Mouse (Mus musculus) left cerebral cortex, adult 9 months (tissue): Measurements from ENCODE around the gene Zkscan5.
"Not testable (repeated sequence)": the region's sequence is repeated elsewhere in the genome, so short reads cannot be mapped to it uniquely, and the experiment has no call there.

Source experiments
- DNase-seq, 2 experiments: peaks; one replicate each; pipeline ENCODE4 v3.0.0; 2022; ENCODE audit warnings: low spot score in 2 of 2

Zkscan5 gene

DNA sequence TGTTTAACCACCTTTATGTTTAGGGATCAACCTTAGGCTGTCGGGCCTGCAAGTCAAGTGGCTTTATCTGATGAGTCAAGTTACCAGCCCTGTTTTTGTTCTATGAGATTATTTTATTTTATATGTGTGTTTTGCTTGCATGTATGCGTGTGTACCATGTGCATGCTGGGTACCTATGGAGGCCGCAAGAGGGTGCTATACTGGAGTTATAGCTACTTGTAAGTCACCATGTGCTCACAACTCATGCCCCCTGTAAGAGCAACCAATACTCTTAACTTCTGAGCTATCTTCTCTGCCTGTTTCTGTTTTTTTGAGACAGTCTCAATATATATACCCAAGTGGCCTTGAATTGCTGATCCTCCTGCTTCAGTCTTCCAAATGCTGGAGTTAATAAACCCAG lies 9.1 kb downstream of the Zkscan5 start:
- DNase-seq = no peak

DNA sequence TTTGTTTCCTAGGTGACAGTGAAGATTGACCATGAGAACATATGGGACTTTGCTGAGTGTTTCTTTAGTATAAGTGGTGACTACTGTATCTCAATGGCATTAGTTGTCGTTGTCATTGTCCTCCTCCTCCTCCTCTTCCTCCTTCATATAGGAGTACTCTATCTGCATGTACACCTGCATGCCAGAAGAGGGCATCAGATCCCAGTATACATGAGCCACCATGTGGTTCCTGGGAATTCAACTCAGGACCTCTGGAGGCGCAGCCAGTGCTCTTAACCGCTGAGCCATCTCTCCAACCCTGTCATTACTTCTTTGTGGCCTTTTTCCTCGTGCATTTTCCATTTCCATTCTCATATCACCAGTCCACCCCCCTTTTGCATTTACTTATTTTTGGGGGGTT lies 10.3 kb downstream of the Zkscan5 start:
- DNase-seq = no peak

DNA sequence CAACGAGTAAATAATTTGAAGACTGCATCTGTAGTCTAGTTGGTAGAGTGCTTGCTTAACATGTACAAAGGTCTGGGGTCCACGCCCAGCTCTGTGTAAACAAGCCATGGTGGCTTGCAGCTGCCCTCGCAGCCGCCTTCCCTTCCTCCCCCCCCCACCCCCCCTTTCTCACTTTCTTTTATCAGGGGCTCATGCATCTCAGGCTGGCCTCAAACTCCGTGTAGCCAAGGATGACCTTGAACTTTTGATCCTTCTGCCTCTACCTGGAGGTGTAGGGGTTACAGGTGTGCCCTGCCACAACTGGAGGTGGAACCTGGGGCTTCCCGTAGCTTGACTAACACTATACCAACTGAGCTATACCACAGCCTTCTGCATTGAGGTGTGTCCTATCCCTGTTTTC lies 13.4 kb downstream of the Zkscan5 start:
- DNase-seq = no peak

DNA sequence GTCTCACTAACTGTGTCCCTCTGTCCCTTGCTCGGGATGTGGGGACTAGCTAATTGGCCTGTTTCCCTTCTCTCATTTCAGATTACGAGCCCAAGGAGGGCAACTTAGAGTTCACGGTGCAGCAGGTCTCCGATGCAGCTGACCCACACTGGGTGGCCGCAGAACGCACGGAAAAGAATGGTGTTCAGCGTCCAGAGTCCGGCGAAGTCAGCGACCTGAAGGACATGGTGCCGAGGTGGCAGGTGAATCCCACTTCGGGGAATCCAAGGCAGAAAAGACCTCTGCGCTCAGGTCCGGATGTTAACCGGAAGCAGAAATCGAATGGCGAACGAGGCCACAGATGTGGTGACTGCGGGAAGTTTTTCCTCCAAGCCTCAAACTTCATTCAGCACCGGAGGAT lies 13.8 kb downstream of the Zkscan5 start:
- DNase-seq = no peak

DNA sequence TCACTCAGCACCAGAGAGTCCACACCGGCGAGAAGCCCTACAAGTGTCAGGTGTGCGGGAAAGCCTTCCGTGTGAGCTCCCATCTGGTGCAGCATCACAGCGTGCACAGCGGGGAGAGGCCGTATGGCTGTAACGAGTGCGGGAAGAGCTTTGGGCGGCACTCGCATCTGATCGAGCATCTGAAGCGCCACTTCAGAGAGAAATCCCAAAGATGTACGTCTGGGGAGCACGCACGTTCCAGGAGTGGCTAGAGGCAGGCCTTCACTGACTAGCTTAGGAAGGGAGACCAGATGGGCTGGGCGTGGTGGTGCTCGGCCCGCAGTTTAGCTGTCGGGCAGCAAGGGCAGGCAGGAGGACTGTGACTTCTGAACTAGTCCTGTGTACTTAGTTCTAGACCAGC lies 14.3 kb downstream of the Zkscan5 start:
- DNase-seq = no peak

DNA sequence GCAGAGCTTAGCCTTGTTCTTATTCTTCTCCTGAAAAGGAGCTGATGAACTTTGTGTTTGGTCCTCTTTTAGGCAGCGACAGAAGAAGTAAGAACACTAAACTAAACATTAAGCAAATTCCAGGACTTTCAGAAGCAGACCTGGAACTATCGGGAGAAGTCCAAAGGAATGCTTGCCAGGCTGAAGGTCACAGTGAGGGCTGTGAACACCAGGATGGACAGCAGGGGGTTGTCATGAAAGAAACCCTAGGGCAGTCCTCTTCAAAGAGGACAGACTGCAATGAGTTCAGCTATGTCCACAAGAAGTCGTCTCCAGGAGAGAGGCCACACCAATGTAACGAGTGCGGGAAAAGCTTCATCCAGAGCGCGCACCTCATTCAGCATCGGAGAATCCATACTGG lies 15.6 kb downstream of the Zkscan5 start:
- DNase-seq = no peak

DNA sequence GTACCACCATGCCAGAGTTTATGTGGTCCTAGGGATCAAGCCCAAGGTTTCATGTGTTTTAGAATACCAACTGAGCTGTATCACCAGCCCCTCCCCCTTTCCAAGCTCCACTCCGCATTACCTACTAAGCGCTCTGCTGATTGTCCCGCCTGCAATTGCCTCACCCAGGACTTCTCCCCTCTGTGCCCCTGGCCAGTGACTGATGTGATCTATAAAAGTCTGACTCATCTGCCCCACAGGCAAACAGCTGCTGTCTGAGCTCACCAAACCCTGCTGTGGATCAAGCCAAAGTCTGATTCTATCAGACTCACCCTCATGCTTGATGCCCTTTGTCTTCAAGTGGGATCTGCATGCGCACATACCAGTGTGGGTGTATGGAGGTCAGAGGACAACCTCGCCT lies 18.5 kb downstream of the Zkscan5 start:
- no peak for DNase-seq

DNA sequence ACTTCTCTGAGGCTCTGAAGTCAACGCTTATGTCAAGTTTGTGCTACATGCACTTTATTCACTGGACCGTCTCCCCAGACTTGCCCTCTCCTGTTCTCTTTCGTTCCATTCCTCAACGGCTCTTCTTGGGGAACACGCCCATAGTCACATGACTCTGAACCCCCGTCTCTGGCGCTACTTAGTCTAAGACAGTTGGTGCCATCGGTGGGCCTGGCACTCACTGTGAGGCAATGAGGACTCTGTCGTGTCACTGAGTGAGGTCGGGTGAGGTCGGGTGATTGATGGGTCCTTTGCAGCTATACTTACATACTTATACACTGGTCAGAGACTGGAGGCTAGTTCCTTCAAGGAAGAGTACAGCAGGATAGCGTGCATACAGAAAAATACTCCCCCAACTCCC lies 19.0 kb downstream of the Zkscan5 start:
- no peak for DNase-seq

DNA sequence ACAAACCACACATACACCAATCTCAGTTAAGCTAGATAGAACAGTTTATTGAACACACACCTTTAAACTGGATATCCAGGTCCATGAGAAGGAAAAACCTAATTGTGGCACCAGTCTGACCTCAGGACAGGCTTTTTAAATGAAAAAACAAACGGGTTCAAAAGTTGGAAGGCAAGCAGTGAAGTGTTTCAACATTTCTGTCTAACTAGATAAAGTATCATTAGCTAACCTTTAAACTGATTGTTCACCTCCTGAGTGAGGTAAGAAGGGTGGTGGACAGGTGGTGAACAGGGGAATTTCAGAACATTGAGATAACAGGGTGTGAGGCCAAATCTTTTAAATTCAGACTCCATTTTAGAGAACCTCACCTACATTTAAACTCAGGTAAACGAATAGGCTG lies 22.1 kb downstream of the Zkscan5 start:
- no peak for DNase-seq

DNA sequence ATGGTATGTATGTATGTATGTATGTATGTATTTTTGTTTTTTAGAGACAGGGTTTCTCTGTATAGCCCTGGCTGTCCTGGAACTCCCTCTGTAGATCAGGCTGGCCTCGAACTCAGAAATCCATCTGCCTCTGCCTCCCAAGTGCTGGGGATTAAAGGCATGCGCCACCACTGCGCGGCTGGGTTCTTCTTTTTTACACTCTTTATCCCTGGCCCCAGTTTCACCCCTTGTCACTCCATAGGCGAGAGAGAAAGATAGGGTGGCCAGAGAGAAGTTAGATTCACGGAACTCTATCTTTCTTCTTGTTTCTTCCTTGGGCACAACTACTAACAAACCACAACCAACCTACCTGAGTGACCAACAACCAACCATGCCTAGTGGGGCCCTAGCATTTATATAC lies 24.9 kb downstream of the Zkscan5 start:
- not testable (repeated sequence) for DNase-seq

DNA sequence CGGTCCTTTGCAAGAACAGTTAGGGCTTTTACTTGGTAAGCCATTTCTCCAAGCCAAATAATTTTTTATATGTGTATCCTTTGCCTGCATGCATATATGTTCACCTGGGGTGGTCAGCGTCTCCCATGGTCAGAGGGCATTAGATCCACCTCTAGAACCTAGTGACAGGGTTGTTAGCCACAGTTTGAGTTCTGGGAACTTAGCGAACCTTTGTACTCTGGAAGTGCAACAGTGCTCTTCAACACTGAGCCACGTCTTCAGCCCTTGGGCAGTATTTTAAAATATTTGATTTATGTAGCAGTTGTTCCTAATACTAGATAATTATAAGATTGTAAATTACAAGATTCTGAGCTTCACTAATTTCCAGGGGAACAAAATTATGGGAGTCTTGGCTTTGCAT lies 26.3 kb downstream of the Zkscan5 start:
- DNase-seq = no peak

DNA sequence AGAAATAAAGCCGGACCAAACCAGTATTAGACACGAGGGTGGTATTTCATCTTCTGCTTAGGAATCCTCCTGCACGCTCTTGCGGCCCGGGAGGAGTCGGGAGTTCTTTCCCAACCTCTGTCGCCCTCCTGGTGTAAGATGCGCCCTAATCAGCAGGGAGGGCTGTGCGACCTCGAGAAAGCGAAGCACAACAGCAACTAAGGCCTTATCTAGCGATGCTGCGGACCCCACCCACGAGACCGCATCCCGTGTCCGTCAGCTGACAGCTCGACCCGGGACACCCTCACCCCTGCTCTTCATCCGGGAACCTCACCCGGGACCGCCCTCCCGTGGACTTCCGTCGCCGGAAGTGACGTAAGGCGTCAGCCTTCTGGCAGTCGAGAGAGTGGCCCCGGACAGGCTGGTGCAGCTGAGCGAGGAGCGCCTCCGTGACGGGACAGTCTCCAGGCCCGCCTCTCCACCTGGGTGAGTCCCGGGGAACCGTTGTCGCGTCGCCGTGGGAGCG lies 27.1 kb downstream of the Zkscan5 start, which contains the start of gene Zfp655:
Gene Zfp655 (plus strand): TSS at position 349 of the 505 bp plus-strand sequence.
- peak; percentile 94 to 97 for DNase-seq

DNA sequence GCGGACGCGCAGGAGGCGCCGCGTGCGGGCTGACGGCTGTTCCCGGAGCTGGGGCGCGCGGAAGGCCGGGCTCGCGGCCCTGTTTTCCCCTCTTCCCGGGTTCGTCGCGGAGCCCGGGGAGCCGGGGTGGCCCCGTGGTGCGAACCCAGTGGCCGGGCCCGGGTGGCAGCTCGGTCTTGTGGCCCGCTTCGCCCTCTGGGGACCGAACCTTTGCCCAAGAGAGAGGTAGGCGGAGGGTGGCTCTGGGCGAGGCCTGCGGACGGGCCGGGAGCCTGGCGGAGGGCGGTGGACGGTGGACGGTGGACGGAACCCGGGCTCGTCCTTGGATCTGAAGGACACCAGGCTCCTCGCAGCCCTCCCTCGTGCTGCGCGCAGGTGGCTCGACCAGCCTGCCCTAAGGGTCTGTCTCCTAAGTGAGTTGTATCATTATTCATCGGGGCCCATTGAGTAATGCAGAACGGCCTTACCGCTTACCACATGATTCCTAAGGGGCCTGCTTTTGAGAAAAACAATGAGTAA lies 27.6 kb downstream of the Zkscan5 start:
- DNase-seq = no peak

DNA sequence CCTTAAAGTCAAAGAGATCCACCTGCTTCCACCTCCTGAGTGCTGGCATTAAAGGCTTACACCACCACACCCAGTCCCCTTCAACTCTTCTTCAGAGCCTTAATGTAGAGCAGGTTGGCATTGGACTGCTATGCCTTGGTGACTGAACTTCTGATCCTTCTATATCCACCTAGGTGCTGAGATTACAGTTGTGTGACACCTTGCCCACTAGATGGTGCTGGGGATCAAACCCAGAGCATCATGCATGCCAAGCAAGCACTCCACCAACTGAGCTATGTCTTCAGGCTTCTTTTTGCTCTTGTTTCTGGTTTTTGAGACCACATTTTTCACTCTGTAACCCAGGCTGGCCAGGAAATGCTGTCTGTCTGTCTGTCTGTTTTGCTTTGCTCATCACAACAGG lies 30.3 kb downstream of the Zkscan5 start:
- peak in 1 of 2 experiments; percentile 13 for DNase-seq

DNA sequence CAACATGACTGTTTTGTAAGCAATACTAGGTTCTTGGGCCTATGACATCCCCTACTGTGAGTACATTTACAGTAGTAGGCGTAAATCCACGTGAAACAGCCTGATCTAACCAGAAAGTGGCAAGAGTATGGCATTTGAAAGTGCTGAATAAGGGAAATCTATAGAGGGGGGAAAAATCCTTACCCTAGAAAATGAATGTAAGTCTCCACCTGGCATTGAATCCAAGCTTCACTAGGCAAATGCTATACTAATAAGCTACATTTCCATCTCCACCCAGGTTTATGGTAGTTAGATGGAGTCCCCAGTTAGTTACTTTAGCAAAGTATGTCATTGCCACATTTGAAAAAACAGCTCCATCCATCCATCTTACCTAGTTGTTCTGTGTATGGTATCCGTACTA lies 45.2 kb downstream of the Zkscan5 start:
- no peak for DNase-seq
